Mouse (Mus musculus): ENCODE measurements at regions not wholly inside any gene's neighbourhood (a gene's known extent, or its start where the extent isn't known, plus 50 kb on each side); places are given as distances from the start of the nearest gene placed in this dataset.

DNA sequence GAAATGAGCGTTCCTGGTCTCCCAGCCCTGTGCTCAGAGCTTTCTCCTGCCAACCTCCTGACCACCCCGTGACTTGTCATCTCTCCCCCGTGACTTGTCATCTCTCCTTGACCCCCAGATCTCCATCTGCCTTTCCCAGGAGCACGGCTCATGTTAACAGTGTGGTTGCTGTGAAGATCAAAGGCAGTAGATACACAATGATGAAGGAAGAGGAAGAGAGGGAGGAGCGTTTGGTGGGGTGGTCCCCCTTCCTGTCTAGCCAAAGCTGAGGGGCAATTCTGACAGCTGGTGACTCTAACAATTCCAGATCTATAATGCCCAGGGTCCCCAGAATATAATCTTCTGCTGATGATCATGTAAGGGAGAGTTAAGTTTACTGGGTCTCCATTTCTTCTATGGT lies 214.0 kb downstream of the Ly86 start:
- Histone ChIP-seq H3K4me1 (replicated peaks; ENCODE audit: low read depth, low read length) (peaks cover 37% of the 10 kb centered on the region), H3K27me3 (ENCODE audit: insufficient read depth, low read length) (peaks cover 25% of the 10 kb centered on the region), H3K9me3 (ENCODE audit: low read length) (no peaks in the 10 kb centered on the region), H3K4me3 (replicated peaks; ENCODE audit: low read length) (no peak overlapping the region), H3K36me3 (ENCODE audit: insufficient read depth, low read length) (no peaks in the 10 kb centered on the region)
- TF ChIP-seq NANOG (IDR thresholded peaks at IDR 0.05; ENCODE audit: borderline replicate concordance, low read length) (no peak), POU5F1 (IDR thresholded peaks at IDR 0.05; ENCODE audit: borderline replicate concordance, low read length) (no peak), CTCF (conservative IDR thresholded peaks at IDR 0.05; ENCODE audit: low read length) (no peak)

DNA sequence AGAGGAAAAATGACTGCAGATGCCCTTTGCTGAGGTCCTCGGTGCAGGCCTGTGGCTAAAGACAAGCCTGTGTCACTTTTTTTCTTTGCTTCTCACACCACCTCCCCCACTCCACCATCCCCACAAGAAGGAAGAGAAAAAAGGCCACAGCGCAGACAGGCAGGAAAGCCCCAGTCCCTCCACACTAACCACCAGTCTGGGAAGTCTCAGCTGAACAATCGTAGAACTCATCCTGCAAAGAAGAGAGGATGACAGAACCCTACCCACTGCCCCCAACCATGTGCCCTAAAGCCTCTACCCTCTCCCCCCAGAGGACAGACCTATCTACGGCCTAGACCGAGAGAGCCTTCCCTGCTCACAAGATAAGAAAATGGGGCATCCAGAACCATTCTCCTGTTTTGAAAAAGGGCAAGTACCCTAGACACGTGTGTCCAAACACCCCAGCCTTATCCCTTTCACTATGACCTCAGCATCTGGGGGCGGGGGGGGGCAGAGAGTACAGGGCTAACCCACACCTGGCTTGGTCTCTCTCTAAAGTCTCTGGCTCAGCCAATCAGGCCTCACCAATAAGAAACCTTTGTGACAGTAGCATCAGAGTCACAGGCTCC lies 214.8 kb downstream of the Ly86 start:
- H3K4me1 ChIP-seq (replicated peaks; ENCODE audit: low read depth, low read length) = peaks cover 37% of the 10 kb centered on the region
- H3K36me3 ChIP-seq (ENCODE audit: insufficient read depth, low read length) = no peaks in the 10 kb centered on the region
- H3K27me3 ChIP-seq (ENCODE audit: insufficient read depth, low read length) = peaks cover 25% of the 10 kb centered on the region
- H3K4me3 ChIP-seq (replicated peaks; ENCODE audit: low read length) = no peak overlapping the region
- no peaks in the 10 kb centered on the region for H3K9me3 ChIP-seq (ENCODE audit: low read length)
- TF ChIP-seq POU5F1 (IDR thresholded peaks at IDR 0.05; ENCODE audit: borderline replicate concordance, low read length) = no peak
- TF ChIP-seq NANOG (IDR thresholded peaks at IDR 0.05; ENCODE audit: borderline replicate concordance, low read length) = no peak
- TF ChIP-seq CTCF (conservative IDR thresholded peaks at IDR 0.05; ENCODE audit: low read length) = no peak

DNA sequence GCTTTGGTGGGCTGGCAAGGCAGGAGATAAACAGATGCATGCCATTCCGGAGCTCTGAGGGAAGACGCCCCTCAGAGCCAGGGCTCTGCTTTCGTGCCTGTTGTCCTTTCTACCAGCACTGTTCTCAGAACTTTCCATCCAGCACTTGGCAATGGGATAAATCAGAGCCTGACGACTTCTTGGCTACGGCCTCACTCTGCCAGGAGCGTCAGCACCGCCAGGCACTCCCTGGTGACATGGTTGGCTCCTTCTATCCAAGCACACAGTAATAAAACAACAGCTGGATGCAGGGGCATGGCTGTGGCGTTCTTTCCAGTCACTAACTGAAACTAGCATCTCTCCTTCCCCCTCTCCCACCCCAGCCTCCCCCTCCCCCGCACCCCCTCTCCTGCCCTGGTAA lies 215.4 kb downstream of the Ly86 start:
- no peak for TF ChIP-seq POU5F1 (IDR thresholded peaks at IDR 0.05; ENCODE audit: borderline replicate concordance, low read length)
- TF ChIP-seq NANOG (IDR thresholded peaks at IDR 0.05; ENCODE audit: borderline replicate concordance, low read length) = no peak
- TF ChIP-seq CTCF (conservative IDR thresholded peaks at IDR 0.05; ENCODE audit: low read length) = no peak
- H3K36me3 ChIP-seq (ENCODE audit: insufficient read depth, low read length) = no peaks in the 10 kb centered on the region
- H3K4me3 ChIP-seq (replicated peaks; ENCODE audit: low read length) = no peak overlapping the region
- H3K4me1 ChIP-seq (replicated peaks; ENCODE audit: low read depth, low read length) = peaks cover 34% of the 10 kb centered on the region
- H3K9me3 ChIP-seq (ENCODE audit: low read length) = no peaks in the 10 kb centered on the region
- H3K27me3 ChIP-seq (ENCODE audit: insufficient read depth, low read length) = peaks cover 25% of the 10 kb centered on the region

GRCm38 (mm10) chr13:37560800-37561199 lies 215.8 kb downstream of the Ly86 start:
- Histone ChIP-seq H3K4me3 (replicated peaks; ENCODE audit: low read length) (no peak overlapping the region), H3K27me3 (ENCODE audit: insufficient read depth, low read length) (peaks cover 25% of the 10 kb centered on the region), H3K4me1 (replicated peaks; ENCODE audit: low read depth, low read length) (peaks cover 33% of the 10 kb centered on the region), H3K9me3 (ENCODE audit: low read length) (no peaks in the 10 kb centered on the region), H3K36me3 (ENCODE audit: insufficient read depth, low read length) (no peaks in the 10 kb centered on the region)
- no peak for TF ChIP-seq NANOG (IDR thresholded peaks at IDR 0.05; ENCODE audit: borderline replicate concordance, low read length)
- TF ChIP-seq POU5F1 (IDR thresholded peaks at IDR 0.05; ENCODE audit: borderline replicate concordance, low read length) = no peak

DNA sequence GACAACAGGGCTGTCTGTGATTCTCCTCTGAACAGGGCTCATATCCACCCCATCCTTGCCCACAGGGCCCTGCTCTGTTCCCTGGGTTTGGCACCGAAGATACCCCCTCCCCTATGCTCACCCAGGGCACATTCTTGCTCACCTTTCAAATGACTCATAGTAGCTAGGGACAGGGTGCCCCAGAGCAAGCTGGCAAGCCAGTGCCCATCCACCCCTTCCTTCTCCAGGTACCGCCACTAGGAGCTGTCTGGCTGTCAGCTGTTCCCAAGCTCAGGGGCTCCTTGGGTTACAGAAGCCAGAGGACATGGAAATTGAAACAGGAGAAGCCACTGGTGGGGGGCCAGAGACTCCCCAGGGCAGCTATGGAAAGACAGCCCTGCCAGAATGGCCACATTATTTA lies 216.4 kb downstream of the Ly86 start:
- TF ChIP-seq NANOG (IDR thresholded peaks at IDR 0.05; ENCODE audit: borderline replicate concordance, low read length) (no peak), CTCF (conservative IDR thresholded peaks at IDR 0.05; ENCODE audit: low read length) (no peak), POU5F1 (IDR thresholded peaks at IDR 0.05; ENCODE audit: borderline replicate concordance, low read length) (no peak)
- Histone ChIP-seq H3K9me3 (ENCODE audit: low read length) (no peaks in the 10 kb centered on the region), H3K36me3 (ENCODE audit: insufficient read depth, low read length) (no peaks in the 10 kb centered on the region), H3K4me1 (replicated peaks; ENCODE audit: low read depth, low read length) (peaks cover 33% of the 10 kb centered on the region), H3K4me3 (replicated peaks; ENCODE audit: low read length) (no peak overlapping the region), H3K27me3 (ENCODE audit: insufficient read depth, low read length) (peaks cover 25% of the 10 kb centered on the region)

DNA sequence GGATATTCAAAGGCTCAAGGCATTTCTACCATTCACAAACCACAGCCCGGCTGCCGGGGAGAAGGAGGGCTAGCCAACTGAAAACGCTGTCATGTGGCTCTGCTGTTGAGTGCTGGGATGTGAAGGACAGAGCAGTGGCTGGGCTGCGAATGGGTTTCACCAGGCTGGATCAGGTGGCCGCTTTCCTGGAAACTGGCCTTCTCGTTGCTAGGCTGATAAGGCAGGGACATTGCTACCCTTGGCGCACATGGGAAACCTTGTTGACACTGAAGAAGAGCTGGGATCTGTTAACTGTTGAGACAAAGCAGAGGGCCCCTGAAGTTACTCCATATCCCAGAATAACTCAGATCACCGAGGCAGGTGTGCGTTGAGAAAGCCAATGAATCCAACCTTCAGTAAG lies 216.1 kb upstream of the Rreb1 start:
- no peaks in the 10 kb centered on the region for H3K36me3 ChIP-seq (ENCODE audit: insufficient read depth, low read length)
- H3K4me1 ChIP-seq (replicated peaks; ENCODE audit: low read depth, low read length) = peaks cover 30% of the 10 kb centered on the region
- no peak overlapping the region for H3K4me3 ChIP-seq (replicated peaks; ENCODE audit: low read length)
- no peaks in the 10 kb centered on the region for H3K9me3 ChIP-seq (ENCODE audit: low read length)
- TF ChIP-seq CTCF (conservative IDR thresholded peaks at IDR 0.05; ENCODE audit: low read length) = no peak
- TF ChIP-seq NANOG (IDR thresholded peaks at IDR 0.05; ENCODE audit: borderline replicate concordance, low read length) = no peak
- no peak for TF ChIP-seq POU5F1 (IDR thresholded peaks at IDR 0.05; ENCODE audit: borderline replicate concordance, low read length)
- peaks cover 25% of the 10 kb centered on the region for H3K27me3 ChIP-seq (ENCODE audit: insufficient read depth, low read length)

- Histone ChIP-seq H3K4me3 (replicated peaks; ENCODE audit: low read length) (no peak overlapping the region), H3K9me3 (ENCODE audit: low read length) (no peaks in the 10 kb centered on the region), H3K36me3 (ENCODE audit: insufficient read depth, low read length) (no peaks in the 10 kb centered on the region), H3K27me3 (ENCODE audit: insufficient read depth, low read length) (peaks cover 25% of the 10 kb centered on the region), H3K4me1 (replicated peaks; ENCODE audit: low read depth, low read length) (peaks cover 26% of the 10 kb centered on the region)
- no peak for TF ChIP-seq POU5F1 (IDR thresholded peaks at IDR 0.05; ENCODE audit: borderline replicate concordance, low read length)
- TF ChIP-seq NANOG (IDR thresholded peaks at IDR 0.05; ENCODE audit: borderline replicate concordance, low read length) = no peak
- TF ChIP-seq CTCF (conservative IDR thresholded peaks at IDR 0.05; ENCODE audit: low read length) = no peak
Observed at GRCm38 (mm10) chr13:37562652-37563051, 215.5 kb upstream of the Rreb1 start.

- H3K4me1 ChIP-seq (replicated peaks; ENCODE audit: low read depth, low read length) = no peaks in the 10 kb centered on the region
- H3K9me3 ChIP-seq (ENCODE audit: low read length) = peaks cover 24% of the 10 kb centered on the region
- no peaks in the 10 kb centered on the region for H3K36me3 ChIP-seq (ENCODE audit: insufficient read depth, low read length)
- H3K4me3 ChIP-seq (replicated peaks; ENCODE audit: low read length) = no peak overlapping the region
- no peaks in the 10 kb centered on the region for H3K27me3 ChIP-seq (ENCODE audit: insufficient read depth, low read length)
- no peak for TF ChIP-seq NANOG (IDR thresholded peaks at IDR 0.05; ENCODE audit: borderline replicate concordance, low read length)
- TF ChIP-seq CTCF (conservative IDR thresholded peaks at IDR 0.05; ENCODE audit: low read length) = no peak
- TF ChIP-seq POU5F1 (IDR thresholded peaks at IDR 0.05; ENCODE audit: borderline replicate concordance, low read length) = no peak
Observed at GRCm38 (mm10) chr13:37569051-37569450, 209.1 kb upstream of the Rreb1 start.

DNA sequence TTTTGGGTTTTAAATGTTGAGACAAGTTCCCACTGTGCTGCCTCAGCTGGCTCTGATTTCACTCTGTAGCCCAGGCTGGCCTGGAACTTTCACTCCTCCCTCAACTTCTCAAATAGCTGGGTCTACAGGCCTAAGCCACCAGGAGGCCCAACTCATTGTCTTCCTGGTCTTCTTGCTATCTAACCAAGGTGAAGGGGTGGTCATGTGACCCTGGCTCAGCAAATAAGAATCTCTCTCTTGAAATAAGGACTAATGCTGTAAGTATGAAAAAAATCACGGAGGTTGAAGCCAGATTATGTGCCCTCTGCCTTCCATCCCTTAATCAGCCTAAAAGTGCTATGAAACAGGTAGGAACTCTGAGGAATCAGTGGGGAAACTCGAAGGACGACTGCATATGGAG lies 208.7 kb upstream of the Rreb1 start:
- TF ChIP-seq NANOG (IDR thresholded peaks at IDR 0.05; ENCODE audit: borderline replicate concordance, low read length) (no peak), CTCF (conservative IDR thresholded peaks at IDR 0.05; ENCODE audit: low read length) (no peak), POU5F1 (IDR thresholded peaks at IDR 0.05; ENCODE audit: borderline replicate concordance, low read length) (no peak)
- no peak overlapping the region for H3K4me3 ChIP-seq (replicated peaks; ENCODE audit: low read length)
- H3K9me3 ChIP-seq (ENCODE audit: low read length) = peaks cover 24% of the 10 kb centered on the region
- H3K36me3 ChIP-seq (ENCODE audit: insufficient read depth, low read length) = no peaks in the 10 kb centered on the region
- H3K27me3 ChIP-seq (ENCODE audit: insufficient read depth, low read length) = no peaks in the 10 kb centered on the region
- H3K4me1 ChIP-seq (replicated peaks; ENCODE audit: low read depth, low read length) = no peaks in the 10 kb centered on the region
